Mouse (Mus musculus) spleen, postnatal 4 days (tissue): ENCODE results near the gene Igfbp7.

Source experiments
- DNase-seq, 2 experiments: peaks; one replicate each; pipeline ENCODE4 v3.0.0; 2022; ENCODE audit warnings: low spot score in 2 of 2

Gene Igfbp7

GRCm38 (mm10) chr5:77349971-77350658 lies 57.7 kb downstream of the Igfbp7 start:
- no peak for DNase-seq

GRCm38 (mm10) chr5:77348901-77349300 lies 58.9 kb downstream of the Igfbp7 start:
- DNase-seq, result no peak

GRCm38 (mm10) chr5:77340033-77340432 lies 67.8 kb downstream of the Igfbp7 start:
- DNase-seq, result no peak

DNA sequence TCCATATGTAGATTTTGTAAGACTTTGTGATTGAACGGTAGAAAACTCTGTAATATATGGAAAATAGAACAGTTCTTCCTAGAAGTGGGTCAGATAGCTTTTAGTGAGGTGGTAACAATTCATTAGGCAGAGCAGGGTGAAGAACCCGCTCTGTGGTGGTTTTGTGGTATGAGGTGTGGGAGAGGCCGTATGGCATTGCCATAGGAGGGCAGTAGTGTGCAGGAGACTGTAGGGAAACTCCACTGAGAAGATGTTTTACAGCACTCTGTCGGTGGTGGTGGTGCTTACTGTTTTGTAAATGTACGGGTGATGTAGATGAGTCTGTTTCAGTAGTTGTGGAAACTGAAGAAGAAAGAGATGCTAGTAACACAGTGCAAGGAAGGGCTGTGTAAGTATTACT lies 77.7 kb downstream of the Igfbp7 start:
- DNase-seq, result no peak

DNA sequence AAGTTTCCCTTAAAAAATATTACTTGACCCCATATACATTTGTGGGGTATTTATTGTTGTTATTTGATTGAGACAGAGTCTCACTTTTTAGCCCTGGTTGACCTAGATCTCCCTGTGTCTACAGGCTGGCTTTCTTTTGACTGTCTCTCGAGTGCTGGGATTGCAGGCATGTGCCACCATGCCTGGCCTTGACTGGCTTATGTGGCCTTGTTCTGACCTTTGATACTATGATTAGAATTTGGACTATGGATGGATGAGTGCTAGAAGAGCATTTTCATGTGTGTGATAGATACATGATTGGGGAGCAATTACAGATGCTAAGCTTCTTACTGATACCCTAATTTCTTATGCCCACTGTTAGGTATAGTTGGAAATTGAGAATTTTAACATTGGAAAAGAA lies 82.9 kb downstream of the Igfbp7 start:
- DNase-seq, result no peak

DNA sequence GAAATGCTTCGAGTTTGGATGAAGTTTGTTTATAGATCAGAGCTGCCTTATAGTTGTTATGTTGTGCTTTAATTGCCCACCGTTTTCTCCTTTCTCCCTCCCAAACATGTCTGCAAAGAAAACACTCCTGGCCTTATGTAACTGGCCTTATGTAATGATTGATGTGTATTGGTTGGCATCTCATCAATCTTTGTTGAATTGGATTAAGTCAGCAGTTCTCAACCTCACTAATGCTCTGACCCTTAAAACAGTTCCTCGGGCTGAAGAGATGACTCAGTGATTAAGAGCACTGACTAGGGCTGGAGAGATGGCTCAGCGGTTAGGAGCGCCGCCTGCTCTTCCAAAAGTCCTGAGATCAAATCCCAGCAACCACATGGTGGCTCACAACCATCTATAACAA lies 92.9 kb downstream of the Igfbp7 start:
- DNase-seq, result no peak

- DNase-seq, result no peak
These were observed 93.6 kb downstream of the Igfbp7 start for GRCm38 (mm10) chr5:77314206-77314605.

- peak; percentile 99 to 100 for DNase-seq
These were observed 97.7 kb downstream of the Igfbp7 start, which contains the start of the genes Noa1 and Polr2b for GRCm38 (mm10) chr5:77309924-77310772. Gene Noa1, minus strand, starts transcription at chr5:77310084. Gene Polr2b, plus strand, starts transcription at chr5:77310147.

DNA sequence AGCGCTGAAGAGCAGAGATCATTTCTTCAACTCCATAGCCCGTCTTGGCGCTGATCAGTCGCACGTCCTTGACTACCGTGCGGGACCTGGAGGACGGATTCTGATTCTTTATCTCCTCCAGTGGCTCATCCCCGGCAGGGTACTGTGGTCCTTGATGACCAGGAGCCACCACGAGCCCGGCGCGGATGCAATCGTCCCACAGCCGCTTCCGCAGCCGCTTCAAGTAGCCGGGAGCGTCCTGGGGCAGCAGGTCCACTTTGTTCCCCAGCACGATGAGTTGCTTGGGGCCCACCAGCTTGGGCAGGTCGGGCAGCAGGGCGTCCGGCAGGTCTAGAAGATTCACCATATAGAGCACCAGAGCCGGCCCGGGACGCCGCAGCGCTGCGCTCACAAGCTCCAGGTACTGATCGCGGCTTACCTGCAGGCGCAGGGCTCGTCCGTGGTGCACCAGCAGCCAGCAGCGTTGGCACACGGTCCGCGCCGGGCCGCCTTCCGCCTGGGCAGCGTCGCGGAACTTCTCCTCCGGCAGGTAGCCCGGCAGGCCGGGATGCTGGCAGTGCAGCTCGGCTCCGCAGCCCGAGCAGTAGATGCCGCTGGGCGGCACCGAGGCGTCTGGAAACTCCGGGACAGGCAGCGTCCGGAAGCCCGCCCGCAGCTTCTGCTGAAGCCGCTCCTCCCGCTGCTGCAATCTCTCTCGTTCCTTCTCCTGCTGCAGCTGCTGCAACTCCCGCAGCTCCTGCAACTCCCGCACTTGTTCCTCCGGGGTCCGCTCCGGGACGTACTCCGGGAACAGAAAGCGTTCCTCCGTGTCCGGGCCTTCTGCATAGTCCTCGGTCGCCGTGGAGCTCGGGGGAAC lies 98.6 kb downstream of the Igfbp7 start:
- DNase-seq, result peak; percentile 50 to 80

DNA sequence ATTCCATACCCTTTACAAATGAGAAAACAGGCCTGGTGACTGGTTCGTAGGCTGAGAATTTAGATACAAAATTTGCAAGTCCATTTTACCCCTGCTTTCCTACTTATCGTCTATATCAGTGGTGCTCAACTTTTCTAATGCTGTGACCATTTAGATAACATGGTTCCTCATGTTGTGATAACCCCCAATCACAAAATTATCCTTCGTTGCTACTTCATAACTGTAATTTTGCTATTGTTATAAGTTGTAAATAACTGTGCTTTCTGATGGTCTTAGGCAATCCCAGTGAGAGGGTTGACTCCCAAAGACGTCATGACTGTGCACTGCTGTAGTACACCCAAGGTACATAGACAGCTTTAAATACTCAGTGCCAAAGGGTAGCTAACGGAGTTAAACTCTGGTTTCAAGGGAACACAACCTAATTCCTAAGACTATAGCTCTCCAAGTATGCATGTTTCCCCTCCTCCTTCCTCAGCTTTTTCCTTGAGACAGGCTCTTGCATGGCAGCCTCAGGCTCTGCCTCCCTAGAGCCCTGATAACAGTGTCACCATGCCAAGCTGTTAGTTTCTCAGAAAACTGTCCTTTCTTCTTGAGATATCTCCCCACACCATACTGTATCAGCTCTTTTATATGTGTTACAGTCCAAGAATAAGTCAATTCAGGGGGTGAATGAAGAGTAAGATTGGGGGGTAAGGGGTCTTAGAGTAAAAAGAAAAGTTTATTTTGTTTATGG lies 99.9 kb downstream of the Igfbp7 start:
- no peak for DNase-seq

- no peak for DNase-seq
These were observed 106.4 kb downstream of the Igfbp7 start for GRCm38 (mm10) chr5:77301296-77301903.

- no peak for DNase-seq
These were observed 108.4 kb downstream of the Igfbp7 start for GRCm38 (mm10) chr5:77299486-77299885.
